Mouse (Mus musculus) bone marrow, adult 2 months (tissue): ENCODE data around the gene Actr5.

Source experiments
- CTCF ChIP-seq: fragments of 200-500 bp; IDR thresholded peaks from 2 replicates; pipeline ENCODE4 v1.5.1; 2011; ENCODE audit warnings: low read length, control low read depth; ENCODE audit not compliant: control insufficient read depth, insufficient read depth
- POLR2A ChIP-seq: fragments of 200-500 bp; IDR thresholded peaks from 2 replicates; pipeline ENCODE4 v1.6.1; 2011; ENCODE audit warnings: low read depth, mild to moderate bottlenecking, control low read depth, low read length, borderline replicate concordance; ENCODE audit not compliant: control insufficient read depth

- TF ChIP-seq CTCF (no peak), POLR2A (no peak)
Observed at GRCm38 (mm10) chr2:158675161-158675560, 50.5 kb downstream of the Actr5 start.
